ENCODE assay signal across 1 mouse cellular context in the genomic region with DNA sequence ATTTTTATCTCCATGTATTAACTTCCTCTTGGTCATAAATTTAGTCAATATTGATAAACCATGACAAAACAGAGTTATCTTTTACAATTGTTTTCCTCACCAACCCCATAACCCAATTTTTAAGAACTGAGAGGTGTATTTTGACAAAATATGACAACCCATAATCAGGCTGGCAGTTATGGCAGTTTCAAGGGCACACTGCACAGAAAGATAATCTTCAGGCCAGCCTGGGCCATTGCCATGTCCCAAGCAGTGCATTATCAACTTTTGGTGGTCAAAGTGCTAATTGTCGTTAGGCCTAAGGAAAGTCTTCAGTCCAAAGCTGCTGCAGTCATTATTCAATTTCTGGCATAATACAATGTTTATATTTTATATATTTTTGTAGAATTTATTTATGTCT.
TF ChIP-seq lines count a peak whose summit lies in the region.

No protein-coding gene starts in this region.

TF ChIP-seq in MEL, 35 proteins besides CTCF, POLR2A, EP300 and RAD21 (continued from another document):
- TF ChIP-seq USF2 (IDR thresholded peaks at IDR 0.05; ENCODE audit: borderline replicate concordance in 1 of 2, insufficient read depth in 1 of 2, low read depth in 1 of 2, low read length in 2 of 2) = no peak
- TF ChIP-seq JUND (IDR thresholded peaks at IDR 0.05; ENCODE audit: low read depth, low read length) = no peak
- no peak for TF ChIP-seq SMC3 (IDR thresholded peaks at IDR 0.05; ENCODE audit: low read depth, low read length)
- no peak for TF ChIP-seq KAT2A (conservative IDR thresholded peaks at IDR 0.05; ENCODE audit: low read depth, low read length)
- no peak for TF ChIP-seq POLR2AphosphoS2 (IDR thresholded peaks at IDR 0.05; ENCODE audit: low read length)
- peak; percentile 8; the same call in 1 of the 2 replicates for TF ChIP-seq MAFK (IDR thresholded peaks at IDR 0.05; ENCODE audit: borderline replicate concordance, low read depth, low read length)
- TF ChIP-seq ZNF384 (IDR thresholded peaks at IDR 0.05; ENCODE audit: low read depth, low read length) = no peak
- no peak for TF ChIP-seq ZC3H11A (IDR thresholded peaks at IDR 0.05; ENCODE audit: low read depth, low read length)
- no peak for TF ChIP-seq TBP (IDR thresholded peaks at IDR 0.05; ENCODE audit: low read depth, low read length)
- no peak for TF ChIP-seq MYC (IDR thresholded peaks at IDR 0.05; ENCODE audit: low read depth, low read length)
- TF ChIP-seq ZKSCAN1 (IDR thresholded peaks at IDR 0.05; ENCODE audit: low read depth, low read length) = no peak
- TF ChIP-seq MXI1 (IDR thresholded peaks at IDR 0.05; ENCODE audit: low read depth, low read length) = no peak
- no peak for TF ChIP-seq E2F4 (IDR thresholded peaks at IDR 0.05; ENCODE audit: borderline replicate concordance, low read depth, low read length)
- no peak for TF ChIP-seq NELFE (IDR thresholded peaks at IDR 0.05; ENCODE audit: low read depth, low read length)
- peak; percentile 98 for TF ChIP-seq MYB (IDR thresholded peaks at IDR 0.05; ENCODE audit: low read depth, low read length)
- TF ChIP-seq CHD1 (IDR thresholded peaks at IDR 0.05; ENCODE audit: low read depth, low read length) = no peak
- TF ChIP-seq TCF12 (IDR thresholded peaks at IDR 0.05; ENCODE audit: low read depth, low read length) = peak; percentile 68; the same call in 1 of the 2 replicates
- TF ChIP-seq MAX (IDR thresholded peaks at IDR 0.05; ENCODE audit: low read length) = no peak
- no peak for TF ChIP-seq ZMIZ1 (IDR thresholded peaks at IDR 0.05; ENCODE audit: low read depth, low read length)
- peak; percentile 39; the same call in 1 of the 2 replicates for TF ChIP-seq RCOR1 (IDR thresholded peaks at IDR 0.05; ENCODE audit: low read depth, low read length)
- TF ChIP-seq UBTF (IDR thresholded peaks at IDR 0.05; ENCODE audit: borderline replicate concordance, insufficient read depth, low read depth, low read length) = no peak
- peak; percentile 71; the same call in 1 of the 2 replicates for TF ChIP-seq GATA1 (IDR thresholded peaks at IDR 0.05; ENCODE audit: low read depth, low read length)
- no peak; the same call in 1 of the 2 replicates for TF ChIP-seq SIN3A (IDR thresholded peaks at IDR 0.05; ENCODE audit: low read length)
- TF ChIP-seq MEF2A (IDR thresholded peaks at IDR 0.05; ENCODE audit: extremely low read depth, insufficient replicate concordance, low read depth, low read length, poor library complexity, severe bottlenecking) = no peak
- no peak for TF ChIP-seq TAL1 (IDR thresholded peaks at IDR 0.05; ENCODE audit: low read length)
- TF ChIP-seq MAZ (IDR thresholded peaks at IDR 0.05; ENCODE audit: low read depth, low read length) = no peak
- TF ChIP-seq CHD2 (IDR thresholded peaks at IDR 0.05; ENCODE audit: low read length) = no peak
- TF ChIP-seq ELF1 (IDR thresholded peaks at IDR 0.05; ENCODE audit: low read depth, low read length) = no peak
- peak; percentile 69 for TF ChIP-seq ETS1 (IDR thresholded peaks at IDR 0.05; ENCODE audit: low read depth, low read length)
- no peak for TF ChIP-seq NRF1 (IDR thresholded peaks at IDR 0.05; ENCODE audit: insufficient read depth, low read depth, low read length, poor library complexity, severe bottlenecking)
- TF ChIP-seq BHLHE40 (IDR thresholded peaks at IDR 0.05; ENCODE audit: borderline replicate concordance, low read depth, low read length) = no peak
- no peak for TF ChIP-seq POLR2AphosphoS5 (IDR thresholded peaks at IDR 0.05; ENCODE audit: borderline replicate concordance, low read depth, low read length)
